Mouse (Mus musculus) ES-CJ7 (cell line): ENCODE results near the gene Parm1.

ENCODE experiments used
- DNase-seq: peaks from one replicate; pipeline ENCODE4 v3.0.0; 2011; ENCODE audit warnings: low read depth, low spot score

Gene Parm1

DNA sequence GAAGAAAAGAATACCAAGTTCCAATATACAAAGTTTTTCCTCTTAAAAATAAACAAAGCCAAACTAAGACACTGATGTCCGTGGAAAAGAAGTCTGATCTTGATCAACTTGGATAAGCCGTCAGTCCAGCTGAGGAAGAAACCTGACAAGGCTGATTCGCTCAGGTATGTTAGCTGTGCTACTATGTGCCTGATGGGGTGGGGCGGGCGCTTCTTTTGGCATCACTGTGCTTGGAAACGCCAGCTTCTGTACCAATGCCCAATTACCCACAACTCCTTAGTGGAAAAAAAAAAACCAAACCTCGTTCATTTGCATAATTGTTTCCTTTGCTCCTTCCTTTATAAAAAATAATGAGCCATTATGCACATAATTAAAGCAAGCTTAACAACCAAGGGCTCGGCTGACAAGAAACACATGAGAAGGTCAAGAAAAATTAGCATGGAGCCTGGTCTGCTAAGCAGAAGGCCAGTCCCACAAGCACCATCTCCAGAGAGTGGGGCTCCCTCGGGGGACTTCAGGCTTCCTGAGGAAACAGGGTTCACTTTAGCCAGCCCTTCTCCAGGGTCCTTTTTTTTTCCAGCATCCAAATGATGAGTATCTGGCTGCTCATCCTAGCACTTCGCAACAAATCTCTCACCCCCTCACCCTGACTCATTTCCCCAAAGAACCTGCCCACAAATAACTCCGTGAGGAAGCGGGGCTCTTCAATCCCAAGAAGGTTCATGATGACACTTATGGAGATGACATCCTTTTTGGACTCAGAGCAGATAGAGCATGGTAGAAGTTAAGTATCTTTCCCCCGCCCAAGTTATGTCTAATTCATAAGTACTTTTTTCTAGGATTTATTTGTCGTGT, 135.9 kb downstream of the Parm1 start:
- no peak for DNase-seq

DNA sequence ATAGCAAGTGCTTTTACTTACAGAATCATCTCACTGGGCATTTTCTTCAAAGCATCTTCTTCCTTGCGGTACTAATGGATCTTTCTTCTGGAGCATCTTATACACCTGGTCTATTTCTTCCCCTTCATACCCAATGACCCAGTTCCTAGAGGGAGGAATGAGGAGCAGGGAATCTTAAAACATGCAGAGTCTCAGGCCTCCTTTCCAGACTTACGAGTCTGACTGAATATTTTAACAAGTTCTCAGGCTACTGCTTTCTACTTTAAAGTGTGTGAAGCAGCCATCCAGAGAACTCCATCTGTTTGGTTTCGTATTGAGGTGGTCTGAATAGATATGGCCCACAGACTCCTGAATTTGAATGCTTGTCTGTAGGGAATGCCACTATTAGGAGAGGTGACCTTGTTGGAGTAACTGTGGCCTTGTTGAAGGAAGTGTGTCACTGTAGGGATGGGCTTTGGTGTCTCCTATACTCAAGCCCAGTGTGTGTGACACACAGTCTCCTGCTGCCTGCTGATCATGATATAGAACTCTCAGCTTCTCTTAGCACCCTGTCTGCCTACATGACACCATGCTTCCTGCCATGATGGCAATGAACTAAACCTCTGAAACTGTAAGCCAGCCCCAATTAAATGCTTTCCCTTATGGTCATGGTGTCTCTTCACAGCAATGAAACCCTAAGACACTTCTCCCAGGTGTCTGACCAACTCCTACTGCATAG, 137.1 kb downstream of the Parm1 start:
- no peak for DNase-seq

DNA sequence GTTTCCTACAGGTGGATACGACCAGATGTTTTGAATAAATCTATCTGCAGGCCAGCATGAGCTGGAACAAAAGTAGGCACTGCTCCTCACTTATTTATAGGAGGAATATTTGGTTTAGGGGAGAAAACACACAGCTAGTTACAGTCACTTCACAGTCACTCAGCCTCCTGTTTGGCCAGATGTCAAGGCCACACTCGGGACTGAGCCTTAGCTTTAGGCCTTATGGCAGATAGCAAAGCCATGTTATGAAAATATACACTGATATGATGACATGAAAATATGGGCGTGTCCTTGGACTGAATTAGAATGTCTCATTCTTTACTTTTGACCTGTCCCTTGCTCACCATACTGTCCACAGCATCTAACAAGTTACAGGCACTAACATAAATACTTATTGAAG, 137.8 kb downstream of the Parm1 start:
- no peak for DNase-seq

DNA sequence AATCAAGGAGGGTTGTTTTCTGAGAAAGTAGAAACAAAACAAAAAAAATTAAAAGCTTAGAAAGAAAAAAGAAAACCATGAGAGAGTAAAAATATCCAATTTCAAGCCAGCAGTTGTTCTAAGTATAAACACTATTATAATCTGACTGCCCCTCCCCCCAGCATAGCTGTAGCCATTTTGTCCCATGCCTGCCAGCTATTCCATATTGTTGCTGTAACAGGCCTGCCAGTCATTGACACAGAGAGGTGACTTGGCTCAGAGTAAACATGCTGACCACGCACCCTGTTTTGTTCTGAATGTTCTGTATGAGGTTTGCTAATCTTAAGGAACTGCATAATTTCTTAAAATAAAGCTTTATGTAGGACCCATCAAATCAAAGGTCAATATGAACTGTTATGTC, 145.3 kb downstream of the Parm1 start:
- no peak for DNase-seq

DNA sequence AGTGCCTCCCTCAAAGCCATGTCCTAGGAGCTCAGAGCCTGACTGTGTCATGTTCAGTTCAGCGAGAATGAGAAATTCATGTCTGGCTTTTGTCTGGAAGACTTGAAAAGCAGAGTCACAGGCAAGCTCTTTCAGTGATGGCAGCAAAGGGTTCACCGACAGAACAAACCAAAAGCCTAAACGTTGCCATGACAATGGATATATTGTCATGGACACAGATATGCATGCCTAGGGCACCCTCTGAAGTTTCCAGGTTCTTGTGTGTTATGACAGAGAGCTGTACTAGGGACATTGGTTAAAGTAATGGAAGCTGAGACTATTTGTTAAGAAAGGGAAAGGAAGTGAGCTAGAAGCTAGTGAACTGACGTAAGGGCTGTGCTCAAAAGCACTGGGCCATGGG, 149.7 kb downstream of the Parm1 start:
- DNase-seq: no peak

DNA sequence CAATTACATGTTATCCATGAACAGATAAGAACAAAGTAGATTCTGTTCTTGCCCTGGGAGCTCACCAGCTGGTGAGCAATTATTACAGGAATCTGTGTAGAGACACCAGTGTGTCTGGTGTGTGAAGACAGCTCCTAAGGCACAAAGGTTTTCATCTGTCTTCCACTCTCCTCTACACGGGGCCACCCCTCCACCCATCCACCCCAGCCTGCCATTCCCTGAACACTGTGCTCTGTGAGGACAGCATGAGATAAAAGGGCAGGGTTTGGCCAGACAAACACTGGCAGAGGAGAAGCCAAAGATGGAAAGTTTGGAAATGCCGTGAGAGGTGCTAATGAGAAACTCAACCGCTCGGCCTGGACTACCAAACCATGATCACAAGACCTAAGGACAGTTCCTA, 151.8 kb downstream of the Parm1 start:
- DNase-seq: no peak
